Mouse (Mus musculus): ENCODE data around the gene Tiam1. TPM values are rescaled to one million over a fixed set of nuclear protein-coding genes. Genes with fewer than 3 reads are reported as not detected.

The Tiam1 gene
- polyA plus RNA-seq, 1 experiment from 2014 or later = 10.7 TPM

- Histone ChIP-seq H3K27ac (replicated peaks) (no peak overlapping the region), H3K9ac (no peak overlapping the region), H3K9me3 (no peaks in the 10 kb centered on the region), H3K36me3 (no peaks in the 10 kb centered on the region), H3K4me3 (no peak overlapping the region), H3K4me2 (no peak overlapping the region), H3K27me3 (replicated peaks) (no peaks in the 10 kb centered on the region), H3K4me1 (no peaks in the 10 kb centered on the region)
- WGBS = 76% methylated on average over 1 of the region's 1 CpGs
- no peak for ATAC-seq (ENCODE audit: extremely low read depth, insufficient number of reproducible peaks, low FRiP score, low TSS enrichment)
These were observed 237.8 kb downstream of the Tiam1 start for GRCm38 (mm10) chr16:89905730-89906305.

DNA sequence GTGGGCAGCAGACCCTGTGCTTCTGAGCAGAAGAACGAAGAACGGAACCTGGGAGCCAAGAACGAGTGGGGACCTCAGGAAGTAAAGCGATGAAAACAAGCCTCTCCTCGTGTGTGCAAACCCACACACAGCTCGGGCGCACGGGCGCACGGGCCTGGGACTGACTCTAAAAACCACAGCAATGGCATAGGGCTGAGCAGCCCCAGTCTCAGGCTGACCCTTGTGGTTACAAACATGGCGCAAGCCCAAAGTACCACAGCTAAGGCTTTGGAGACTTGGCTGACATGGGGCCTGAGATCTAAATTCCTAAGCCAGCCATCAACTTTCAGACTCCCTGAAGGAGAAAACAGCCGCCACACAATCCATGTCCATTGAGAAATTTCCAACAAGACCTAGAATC, 239.4 kb downstream of the Tiam1 start:
- Histone ChIP-seq H3K4me3 (no peak overlapping the region), H3K27me3 (replicated peaks) (no peaks in the 10 kb centered on the region), H3K4me2 (no peak overlapping the region), H3K36me3 (no peaks in the 10 kb centered on the region), H3K9ac (no peak overlapping the region), H3K4me1 (no peaks in the 10 kb centered on the region), H3K27ac (replicated peaks) (no peak overlapping the region), H3K9me3 (no peaks in the 10 kb centered on the region)
- WGBS = 93% methylated on average over 12 of the region's 12 CpGs
- no peak for ATAC-seq (ENCODE audit: extremely low read depth, insufficient number of reproducible peaks, low FRiP score, low TSS enrichment)

GRCm38 (mm10) chr16:89902578-89903304, 240.8 kb downstream of the Tiam1 start:
- Histone ChIP-seq H3K27ac (replicated peaks) (no peak overlapping the region), H3K9ac (no peak overlapping the region), H3K27me3 (replicated peaks) (no peaks in the 10 kb centered on the region), H3K4me1 (no peaks in the 10 kb centered on the region), H3K36me3 (no peaks in the 10 kb centered on the region), H3K4me2 (no peak overlapping the region), H3K9me3 (no peaks in the 10 kb centered on the region), H3K4me3 (no peak overlapping the region)
- ATAC-seq (ENCODE audit: extremely low read depth, insufficient number of reproducible peaks, low FRiP score, low TSS enrichment) = no peak
- 86% methylated on average over 12 of the region's 12 CpGs for WGBS

- Histone ChIP-seq H3K9me3 (no peaks in the 10 kb centered on the region), H3K4me2 (no peak overlapping the region), H3K4me3 (no peak overlapping the region), H3K27me3 (replicated peaks) (no peaks in the 10 kb centered on the region), H3K4me1 (no peaks in the 10 kb centered on the region), H3K9ac (no peak overlapping the region), H3K27ac (replicated peaks) (no peak overlapping the region), H3K36me3 (0 out of 2 replicates have a peak, but pooled peaks cover 2% of the 10 kb centered on the region)
- ATAC-seq (ENCODE audit: extremely low read depth, insufficient number of reproducible peaks, low FRiP score, low TSS enrichment) = no peak
- WGBS = 62% methylated on average over 8 of the region's 8 CpGs
These were observed 242.9 kb downstream of the Tiam1 start for GRCm38 (mm10) chr16:89900681-89901080.

- H3K4me3 ChIP-seq = no peak overlapping the region
- ATAC-seq (ENCODE audit: extremely low read depth, insufficient number of reproducible peaks, low FRiP score, low TSS enrichment) = no peak
- H3K9me3 ChIP-seq = no peaks in the 10 kb centered on the region
These were observed 244.4 kb downstream of the Tiam1 start for GRCm38 (mm10) chr16:89899192-89899591.

GRCm38 (mm10) chr16:89898299-89898625, 245.3 kb downstream of the Tiam1 start:
- ATAC-seq (ENCODE audit: extremely low read depth, insufficient number of reproducible peaks, low FRiP score, low TSS enrichment) = no peak

More at GRCm38 (mm10) chr16:89899192-89899591, 244.4 kb downstream of the Tiam1 start:
- H3K9ac ChIP-seq = no peak overlapping the region
- no peaks in the 10 kb centered on the region for H3K27me3 ChIP-seq (replicated peaks)
- H3K27ac ChIP-seq (replicated peaks) = no peak overlapping the region
- H3K36me3 ChIP-seq = 0 out of 2 replicates have a peak, but pooled peaks cover 2% of the 10 kb centered on the region
- 67% methylated on average over 9 of the region's 9 CpGs for WGBS
- H3K4me1 ChIP-seq = no peaks in the 10 kb centered on the region
- no peak overlapping the region for H3K4me2 ChIP-seq

DNA sequence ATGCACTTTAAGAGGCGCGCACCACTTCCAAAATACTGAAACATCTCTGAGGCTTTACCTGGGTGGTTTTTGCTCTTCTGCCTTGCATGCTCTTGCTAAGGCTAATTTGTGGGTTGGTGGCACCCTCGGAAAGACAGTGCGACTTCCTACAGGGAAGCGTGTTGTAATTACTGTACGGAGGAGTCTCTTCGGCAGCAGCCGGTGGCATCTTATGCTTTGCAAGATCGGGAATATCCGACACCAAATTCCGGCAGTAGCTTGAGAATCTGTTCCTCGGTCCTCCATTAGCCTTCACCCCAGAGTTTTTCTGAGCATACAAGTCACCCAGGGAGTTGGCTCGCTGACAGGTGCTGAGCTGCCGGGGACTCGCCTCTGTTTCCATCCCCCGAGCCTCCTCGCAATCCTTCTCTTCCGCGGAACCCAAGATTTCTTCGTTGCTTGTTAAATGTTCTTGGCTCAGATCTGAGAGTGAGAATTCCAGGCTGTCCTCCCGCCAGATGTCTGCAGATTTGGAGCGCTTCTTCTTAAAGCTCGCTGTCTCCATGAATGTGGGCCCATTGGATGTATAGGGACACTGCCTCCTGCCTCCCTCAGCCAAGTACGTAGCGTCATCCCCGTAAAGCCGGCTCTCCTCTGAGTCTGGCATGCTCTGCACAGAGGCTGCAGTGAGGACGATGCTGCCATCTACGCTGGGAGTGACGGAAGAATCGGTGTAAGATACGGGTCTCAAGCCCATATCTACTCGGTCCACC, 245.8 kb downstream of the Tiam1 start:
- ATAC-seq (ENCODE audit: extremely low read depth, insufficient number of reproducible peaks, low FRiP score, low TSS enrichment) = no peak
- H3K4me3 ChIP-seq = no peak overlapping the region
- H3K4me2 ChIP-seq = no peak overlapping the region
- H3K9ac ChIP-seq = no peak overlapping the region
- H3K27ac ChIP-seq (replicated peaks) = no peak overlapping the region
- no peaks in the 10 kb centered on the region for H3K27me3 ChIP-seq (replicated peaks)
- H3K9me3 ChIP-seq = peaks cover 7% of the 10 kb centered on the region; the same call in 1 of the 2 replicates
- WGBS = 78% methylated on average over 33 of the region's 33 CpGs
- no peaks in the 10 kb centered on the region for H3K4me1 ChIP-seq
- 0 out of 2 replicates have a peak, but pooled peaks cover 2% of the 10 kb centered on the region for H3K36me3 ChIP-seq

More at GRCm38 (mm10) chr16:89898299-89898625, 245.3 kb downstream of the Tiam1 start:
- Histone ChIP-seq H3K27ac (replicated peaks) (no peak overlapping the region), H3K9ac (no peak overlapping the region), H3K4me2 (no peak overlapping the region), H3K9me3 (peaks cover 5% of the 10 kb centered on the region; the same call in 1 of the 2 replicates), H3K27me3 (replicated peaks) (no peaks in the 10 kb centered on the region), H3K36me3 (0 out of 2 replicates have a peak, but pooled peaks cover 2% of the 10 kb centered on the region), H3K4me1 (no peaks in the 10 kb centered on the region), H3K4me3 (no peak overlapping the region)
- WGBS = 85% methylated on average over 14 of the region's 14 CpGs

GRCm38 (mm10) chr16:89896885-89897546, 246.6 kb downstream of the Tiam1 start:
- no peak for ATAC-seq (ENCODE audit: extremely low read depth, insufficient number of reproducible peaks, low FRiP score, low TSS enrichment)
- Histone ChIP-seq H3K27ac (replicated peaks) (no peak overlapping the region), H3K27me3 (replicated peaks) (no peaks in the 10 kb centered on the region), H3K36me3 (0 out of 2 replicates have a peak, but pooled peaks cover 2% of the 10 kb centered on the region), H3K4me3 (no peak overlapping the region), H3K9ac (no peak overlapping the region), H3K4me2 (no peak overlapping the region), H3K4me1 (no peaks in the 10 kb centered on the region), H3K9me3 (peaks cover 7% of the 10 kb centered on the region; the same call in 1 of the 2 replicates)
- 72% methylated on average over 20 of the region's 20 CpGs for WGBS

- H3K27me3 ChIP-seq (replicated peaks) = no peaks in the 10 kb centered on the region
- ATAC-seq (ENCODE audit: extremely low read depth, insufficient number of reproducible peaks, low FRiP score, low TSS enrichment) = no peak
- H3K27ac ChIP-seq (replicated peaks) = no peak overlapping the region
- 0 out of 2 replicates have a peak, but pooled peaks cover 2% of the 10 kb centered on the region for H3K36me3 ChIP-seq
- peaks cover 2% of the 10 kb centered on the region; the same call in 1 of the 2 replicates for H3K4me1 ChIP-seq
- H3K9ac ChIP-seq = no peak overlapping the region
- peaks cover 7% of the 10 kb centered on the region; the same call in 1 of the 2 replicates for H3K9me3 ChIP-seq
- no peak overlapping the region for H3K4me2 ChIP-seq
- 73% methylated on average over 9 of the region's 9 CpGs for WGBS
- H3K4me3 ChIP-seq = no peak overlapping the region
These were observed 247.2 kb downstream of the Tiam1 start for GRCm38 (mm10) chr16:89896392-89896791.

DNA sequence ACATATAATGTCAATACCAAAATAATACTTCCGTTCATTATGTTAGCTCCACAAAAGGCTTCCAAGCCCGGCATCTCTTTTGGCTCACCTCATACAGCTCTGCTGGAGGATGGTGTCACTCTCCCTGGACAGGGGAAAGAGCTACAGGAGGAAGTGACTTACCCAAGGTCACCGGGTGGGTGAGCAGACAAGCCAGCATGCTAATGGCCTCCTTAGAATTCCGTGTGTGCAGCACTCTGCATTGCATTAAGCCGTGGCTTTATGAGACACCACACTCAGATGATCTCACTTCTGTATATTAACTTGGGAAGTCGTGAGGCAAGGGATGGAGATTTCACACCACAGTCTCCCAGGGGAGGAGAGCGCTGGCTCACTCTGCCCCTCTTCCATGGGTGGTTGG, 248.3 kb downstream of the Tiam1 start:
- no peak overlapping the region for H3K9ac ChIP-seq
- peaks cover 7% of the 10 kb centered on the region; the same call in 1 of the 2 replicates for H3K9me3 ChIP-seq
- H3K27me3 ChIP-seq (replicated peaks) = no peaks in the 10 kb centered on the region
- 0 out of 2 replicates have a peak, but pooled peaks cover 2% of the 10 kb centered on the region for H3K36me3 ChIP-seq
- H3K4me3 ChIP-seq = no peak overlapping the region
- 74% methylated on average over 7 of the region's 7 CpGs for WGBS
- peaks cover 13% of the 10 kb centered on the region for H3K4me1 ChIP-seq
- ATAC-seq (ENCODE audit: extremely low read depth, insufficient number of reproducible peaks, low FRiP score, low TSS enrichment) = no peak
- H3K27ac ChIP-seq (replicated peaks) = no peak overlapping the region
- no peak overlapping the region for H3K4me2 ChIP-seq

DNA sequence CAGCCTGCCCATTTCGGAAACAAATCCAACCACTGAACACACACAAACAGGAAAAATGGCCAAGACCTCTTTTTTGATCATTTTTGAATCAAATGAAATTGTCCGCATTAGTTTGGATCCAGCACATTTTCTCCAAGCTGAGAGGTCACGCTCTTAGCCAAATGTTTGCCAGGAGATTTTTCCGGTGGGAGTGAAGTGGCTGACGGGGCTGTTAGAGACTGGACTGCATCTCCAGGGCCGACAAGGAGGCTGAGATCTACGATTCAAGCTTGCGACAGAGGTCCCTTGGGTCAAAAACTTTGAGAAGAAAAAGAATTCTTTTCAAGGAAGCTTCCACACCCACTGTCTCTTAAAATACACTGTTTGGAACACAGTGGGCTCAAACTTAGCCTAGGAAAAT, 248.8 kb downstream of the Tiam1 start:
- ATAC-seq (ENCODE audit: extremely low read depth, insufficient number of reproducible peaks, low FRiP score, low TSS enrichment) = no peak
- WGBS = 65% methylated on average over 8 of the region's 8 CpGs
- Histone ChIP-seq H3K4me3 (no peak overlapping the region), H3K4me1 (peaks cover 17% of the 10 kb centered on the region), H3K9me3 (peaks cover 7% of the 10 kb centered on the region; the same call in 1 of the 2 replicates), H3K36me3 (0 out of 2 replicates have a peak, but pooled peaks cover 2% of the 10 kb centered on the region), H3K27ac (replicated peaks) (no peak overlapping the region), H3K9ac (no peak overlapping the region), H3K27me3 (replicated peaks) (no peaks in the 10 kb centered on the region), H3K4me2 (no peak overlapping the region)
